Mouse (Mus musculus): ENCODE results near the gene Zfp872. TPM values are rescaled to one million over a fixed set of nuclear protein-coding genes. Genes with fewer than 3 reads are reported as not detected.

The Zfp872 gene
- polyA plus RNA-seq, 1 experiment from 2014 or later = 0.13 TPM

GRCm38 (mm10) chr9:22229386-22230026 is 41.6 kb downstream of the Zfp872 start:
- peaks cover 17% of the 10 kb centered on the region for H3K4me1 ChIP-seq (replicated peaks)
- no peak for ATAC-seq (replicated peaks; ENCODE audit: insufficient number of reproducible peaks, insufficient read depth, low FRiP score, low read depth)
- no peaks in the 10 kb centered on the region for H3K27me3 ChIP-seq
- no peak overlapping the region for H3K4me2 ChIP-seq
- WGBS = 80% methylated on average over 7 of the region's 7 CpGs
- no peaks in the 10 kb centered on the region for H3K9me3 ChIP-seq (replicated peaks)
- no peak overlapping the region for H3K4me3 ChIP-seq
- H3K9ac ChIP-seq = no peak overlapping the region
- no peak overlapping the region for H3K27ac ChIP-seq
- H3K36me3 ChIP-seq = peaks cover 3% of the 10 kb centered on the region; the same call in 1 of the 2 replicates

- Histone ChIP-seq H3K27me3 (no peaks in the 10 kb centered on the region), H3K9ac (no peak overlapping the region), H3K4me2 (no peak overlapping the region), H3K36me3 (peaks cover 6% of the 10 kb centered on the region), H3K9me3 (replicated peaks) (no peaks in the 10 kb centered on the region), H3K4me3 (no peak overlapping the region), H3K4me1 (replicated peaks) (peaks cover 17% of the 10 kb centered on the region), H3K27ac (no peak overlapping the region)
- 79% methylated on average over 3 of the region's 3 CpGs for WGBS
- no peak for ATAC-seq (replicated peaks; ENCODE audit: insufficient number of reproducible peaks, insufficient read depth, low FRiP score, low read depth)
These were observed 42.2 kb downstream of the Zfp872 start for GRCm38 (mm10) chr9:22230061-22230460.

GRCm38 (mm10) chr9:22230556-22230955 is 42.7 kb downstream of the Zfp872 start:
- Histone ChIP-seq H3K4me3 (no peak overlapping the region), H3K36me3 (peaks cover 10% of the 10 kb centered on the region), H3K9me3 (replicated peaks) (no peaks in the 10 kb centered on the region), H3K9ac (no peak overlapping the region), H3K27me3 (no peaks in the 10 kb centered on the region), H3K4me1 (replicated peaks) (peaks cover 17% of the 10 kb centered on the region), H3K4me2 (no peak overlapping the region), H3K27ac (no peak overlapping the region)
- ATAC-seq (replicated peaks; ENCODE audit: insufficient number of reproducible peaks, insufficient read depth, low FRiP score, low read depth) = no peak

GRCm38 (mm10) chr9:22240001-22240400 is 52.1 kb downstream of the Zfp872 start:
- H3K9ac ChIP-seq = no peak overlapping the region
- H3K36me3 ChIP-seq = peaks cover 93% of the 10 kb centered on the region
- no peaks in the 10 kb centered on the region for H3K27me3 ChIP-seq
- H3K27ac ChIP-seq = no peak overlapping the region
- no peaks in the 10 kb centered on the region for H3K9me3 ChIP-seq (replicated peaks)
- H3K4me3 ChIP-seq = no peak overlapping the region
- WGBS = 97% methylated on average over 4 of the region's 4 CpGs
- H3K4me2 ChIP-seq = no peak overlapping the region
- no peaks in the 10 kb centered on the region for H3K4me1 ChIP-seq (replicated peaks)
- no peak for ATAC-seq (replicated peaks; ENCODE audit: insufficient number of reproducible peaks, insufficient read depth, low FRiP score, low read depth)

- Histone ChIP-seq H3K27ac (no peak overlapping the region), H3K27me3 (no peaks in the 10 kb centered on the region), H3K9me3 (replicated peaks) (peaks cover 11% of the 10 kb centered on the region; the same call in 1 of the 2 replicates), H3K9ac (no peak overlapping the region), H3K36me3 (peaks cover 88% of the 10 kb centered on the region), H3K4me3 (no peak overlapping the region), H3K4me2 (no peak overlapping the region), H3K4me1 (replicated peaks) (no peaks in the 10 kb centered on the region)
- 92% methylated on average over 2 of the region's 2 CpGs for WGBS
- ATAC-seq (replicated peaks; ENCODE audit: insufficient number of reproducible peaks, insufficient read depth, low FRiP score, low read depth) = no peak
These were observed 56.4 kb downstream of the Zfp872 start for GRCm38 (mm10) chr9:22244242-22244641.

Other genes with a start within 250 kb of the Zfp872 start
- 4.4 and 5.2 TPM in 2 replicates for gene Swsap1, start 232.3 kb upstream of the Zfp872 start, polyA plus RNA-seq (2015; fragmentation: Nextera tagmentation; extraction: Ambion mirVana)
- 2.9 and 4.7 TPM in 2 replicates for gene Epor, start 224.6 kb upstream of the Zfp872 start, polyA plus RNA-seq (2015; fragmentation: Nextera tagmentation; extraction: Ambion mirVana)
- gene Rgl3, start 198.6 kb upstream of the Zfp872 start, polyA plus RNA-seq (2015; fragmentation: Nextera tagmentation; extraction: Ambion mirVana) = 1.8 and 3.0 TPM in 2 replicates
- gene Ccdc151, start 185.5 kb upstream of the Zfp872 start, polyA plus RNA-seq (2015; fragmentation: Nextera tagmentation; extraction: Ambion mirVana) = 0.35 and 0.77 TPM in 2 replicates
- gene Prkcsh, start 185.3 kb upstream of the Zfp872 start, polyA plus RNA-seq (2015; fragmentation: Nextera tagmentation; extraction: Ambion mirVana) = 60.3 and 83.6 TPM in 2 replicates
- gene Elavl3, start 136.1 kb upstream of the Zfp872 start, polyA plus RNA-seq (2015; fragmentation: Nextera tagmentation; extraction: Ambion mirVana) = 0.14 and 1.0 TPM in 2 replicates
- not detected in 2 replicates for gene Gm49318, start 116.8 kb upstream of the Zfp872 start, polyA plus RNA-seq (2015; fragmentation: Nextera tagmentation; extraction: Ambion mirVana)
- 8.5 and 11.3 TPM in 2 replicates for gene Zfp653, start 116.7 kb upstream of the Zfp872 start, polyA plus RNA-seq (2015; fragmentation: Nextera tagmentation; extraction: Ambion mirVana)
- gene Ecsit, start 102.7 kb upstream of the Zfp872 start, polyA plus RNA-seq (2015; fragmentation: Nextera tagmentation; extraction: Ambion mirVana) = 55.0 and 62.4 TPM in 2 replicates
- 145 and 157 TPM in 2 replicates for gene Cnn1, start 88.9 kb upstream of the Zfp872 start, polyA plus RNA-seq (2015; fragmentation: Nextera tagmentation; extraction: Ambion mirVana)
- 96.9 and 115 TPM in 2 replicates for gene Elof1, start 70.9 kb upstream of the Zfp872 start, polyA plus RNA-seq (2015; fragmentation: Nextera tagmentation; extraction: Ambion mirVana)
- gene Acp5, start 52.4 kb upstream of the Zfp872 start, polyA plus RNA-seq (2015; fragmentation: Nextera tagmentation; extraction: Ambion mirVana) = 3.0 and 10.3 TPM in 2 replicates
- 48.6 and 49.2 TPM in 2 replicates for gene Pigyl, start 31.2 kb upstream of the Zfp872 start, polyA plus RNA-seq (2015; fragmentation: Nextera tagmentation; extraction: Ambion mirVana)
- 17.8 and 22.1 TPM in 2 replicates for gene Zfp809, start 37.6 kb downstream of the Zfp872 start, polyA plus RNA-seq (2015; fragmentation: Nextera tagmentation; extraction: Ambion mirVana)
- gene Zfp599, start 71.8 kb downstream of the Zfp872 start, polyA plus RNA-seq (2015; fragmentation: Nextera tagmentation; extraction: Ambion mirVana) = 3.5 and 4.3 TPM in 2 replicates
- 10.8 and 14.2 TPM in 2 replicates for gene Zfp810, start 119.6 kb downstream of the Zfp872 start, polyA plus RNA-seq (2015; fragmentation: Nextera tagmentation; extraction: Ambion mirVana)
- 46.6 and 48.6 TPM in 2 replicates for gene Anln, start 201.1 kb downstream of the Zfp872 start, polyA plus RNA-seq (2015; fragmentation: Nextera tagmentation; extraction: Ambion mirVana)
- 2.0 and 3.1 TPM in 2 replicates for gene 9530077C05Rik, start 223.4 kb downstream of the Zfp872 start, polyA plus RNA-seq (2015; fragmentation: Nextera tagmentation; extraction: Ambion mirVana)

All from heart, embryonic 15.5 days (tissue).